Mouse (Mus musculus) stomach, embryonic 14.5 days (tissue): ENCODE measurements around the gene Agr2. TPM values are rescaled to one million over a fixed set of nuclear protein-coding genes. Genes with fewer than 3 reads are reported as not detected.

Source experiments
- ATAC-seq: fragments of 200-750 bp; cut with Nextera tagmentation; 2 replicates; pipeline ENCODE4 v1.8.0; 2017; ENCODE audit warnings: low read depth, moderate TSS enrichment; ENCODE audit not compliant: insufficient number of reproducible peaks, insufficient read depth, low FRiP score
- H3K27ac ChIP-seq: fragments of 300-500 bp; sonication (generic); 2 replicates; pipeline ENCODE4 v1.5.1; 2014; ENCODE audit warnings: mild to moderate bottlenecking, low read length, moderate library complexity, mixed read lengths
- H3K27me3 ChIP-seq: fragments of 300-500 bp; sonication (generic); 2 replicates; pipeline ENCODE4 v1.6.1; 2014; ENCODE audit warnings: low read length, control low read depth, mixed read lengths; ENCODE audit not compliant: control insufficient read depth, insufficient read depth
- H3K36me3 ChIP-seq: fragments of 300-500 bp; sonication (generic); 2 replicates; pipeline ENCODE4 v1.6.1; 2014; ENCODE audit warnings: mild to moderate bottlenecking, control low read depth, low read length, moderate library complexity, mixed read lengths; ENCODE audit not compliant: control insufficient read depth, insufficient read depth
- H3K4me1 ChIP-seq: fragments of 300-500 bp; sonication (generic); 2 replicates; pipeline ENCODE4 v1.6.1; 2014; ENCODE audit warnings: low read length, control low read depth, mixed read lengths; ENCODE audit not compliant: control insufficient read depth, insufficient read depth
- H3K4me2 ChIP-seq: fragments of 300-500 bp; sonication (generic); replicated peaks from 2 replicates; pipeline ENCODE4 v1.6.1; 2014; ENCODE audit warnings: low read depth, low read length, control low read depth
- H3K4me3 ChIP-seq: fragments of 300-500 bp; sonication (generic); 2 replicates; pipeline ENCODE4 v1.5.1; 2014; ENCODE audit warnings: low read depth, low read length, control low read depth
- H3K9ac ChIP-seq: fragments of 300-500 bp; sonication (generic); replicated peaks from 2 replicates; pipeline ENCODE4 v1.6.1; 2014; ENCODE audit warnings: low read depth, mild to moderate bottlenecking, control low read depth, low read length, moderate library complexity, mixed read lengths
- H3K9me3 ChIP-seq: fragments of 300-500 bp; sonication (generic); 2 replicates; pipeline ENCODE4 v1.6.1; 2016; ENCODE audit warnings: low read depth, low read length, control low read depth; ENCODE audit not compliant: control insufficient read depth
- WGBS: fragments of 180-500 bp; shearing (Covaris S2); extraction: QIAGEN DNeasy Blood & Tissue Kit; methylation state at CpG from one replicate; pipeline ENCODE4 v1.1.7; 2014; 5-methylcytosine and 5-hydroxymethylcytosine counted together
- polyA plus RNA-seq: library from polyadenylated mRNA; unstranded; fragments of >200 nt; fragmentation: Nextera tagmentation; extraction: Ambion mirVana; gene quantifications from 2 replicates; pipeline ENCODE4 v1.2.1, GENCODE M21; 2014

The Agr2 gene
- 223 TPM in 2 replicates for polyA plus RNA-seq

DNA sequence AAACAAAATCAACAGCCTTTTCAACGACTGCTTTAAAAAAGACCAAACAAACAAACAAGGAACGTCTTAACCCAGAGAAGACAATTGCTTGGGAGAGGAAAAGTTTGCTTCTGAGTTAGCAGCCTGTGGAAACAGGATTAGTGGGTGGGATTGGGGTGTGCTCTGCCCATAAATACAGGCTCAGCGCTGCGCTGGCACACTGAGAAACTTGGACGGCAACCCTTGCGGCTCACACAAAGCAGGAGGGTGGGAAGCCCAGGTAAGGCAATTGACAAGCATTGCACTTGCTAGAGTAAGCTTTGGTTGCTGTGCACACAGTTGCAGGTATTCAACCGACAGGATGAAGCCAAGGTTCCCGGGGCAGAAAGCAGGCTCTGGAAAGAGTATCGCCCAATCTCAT, at the start of gene Agr2:
Agr2 (plus strand) TSS at position 197 of the 400 bp plus-strand sequence.
- H3K27ac ChIP-seq: peak within 1 kb of the TSS; percentile 50; the same call in 1 of the 2 replicates
- peak within 1 kb of the TSS; percentile 22; the same call in 1 of the 2 replicates for H3K4me2 ChIP-seq

DNA sequence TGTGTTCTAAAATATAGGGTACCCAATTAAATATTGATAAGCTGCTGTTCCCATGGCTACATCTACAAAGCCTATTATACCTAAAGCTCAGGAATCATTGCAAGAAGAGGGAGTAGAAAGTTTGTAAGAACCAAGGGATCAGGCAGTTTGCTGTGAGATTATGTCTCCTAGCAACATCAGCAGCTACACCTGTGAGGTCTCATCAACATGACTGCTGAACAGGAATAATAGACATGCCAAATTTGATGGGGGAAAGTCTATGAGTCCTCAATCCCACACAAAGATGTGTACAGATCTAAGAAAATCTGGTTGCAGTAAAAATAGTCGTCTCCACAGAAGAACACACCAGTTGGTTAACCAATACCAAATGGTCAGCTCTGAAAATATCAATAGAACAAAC, 41.0 kb upstream of the Agr2 start:
- ATAC-seq: no peak
- Histone ChIP-seq H3K27ac (no peak overlapping the region), H3K9ac (no peak overlapping the region), H3K36me3 (no peaks in the 10 kb centered on the region), H3K9me3 (no peaks in the 10 kb centered on the region), H3K4me3 (no peak overlapping the region), H3K27me3 (no peaks in the 10 kb centered on the region), H3K4me2 (no peak overlapping the region), H3K4me1 (no peaks in the 10 kb centered on the region)
- 62% methylated on average over 1 of the region's 1 CpGs for WGBS

More for the DNA sequence above, at the start of gene Agr2:
- Histone ChIP-seq H3K9ac (no peak within 1 kb of the TSS), H3K4me3 (peak within 1 kb of the TSS; percentile 0; the same call in 1 of the 2 replicates), H3K9me3 (no peaks in the 10 kb centered on the region), H3K27me3 (no peaks in the 10 kb centered on the region), H3K36me3 (no peaks in the 10 kb centered on the region), H3K4me1 (no peaks in the 10 kb centered on the region)
- WGBS: 54% methylated on average over 9 of the region's 9 CpGs
- ATAC-seq: peak; percentile 66

DNA sequence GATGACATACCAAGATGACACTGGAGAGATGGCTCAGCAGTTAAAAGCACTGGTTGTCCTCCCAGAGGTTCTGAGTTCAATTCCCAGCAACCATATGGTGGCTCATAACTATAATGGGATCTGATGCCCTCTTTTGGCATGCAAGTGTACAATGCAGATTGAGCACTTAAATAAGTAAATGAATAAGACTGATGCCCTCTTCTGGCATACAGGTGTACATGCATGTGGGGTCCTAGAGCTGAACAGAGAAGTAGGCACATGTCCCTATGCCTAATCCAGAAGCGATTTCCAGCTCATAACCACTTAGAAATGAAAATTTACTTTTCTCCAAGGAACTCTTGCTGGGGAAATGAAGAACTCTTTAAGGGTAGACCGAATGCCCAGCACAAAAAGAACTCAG, 35.5 kb upstream of the Agr2 start:
- H3K9me3 ChIP-seq: no peaks in the 10 kb centered on the region
- no peak overlapping the region for H3K27ac ChIP-seq
- H3K27me3 ChIP-seq: no peaks in the 10 kb centered on the region
- no peak overlapping the region for H3K4me3 ChIP-seq
- H3K4me2 ChIP-seq: no peak overlapping the region
- no peaks in the 10 kb centered on the region for H3K36me3 ChIP-seq
- no peaks in the 10 kb centered on the region for H3K4me1 ChIP-seq
- 80% methylated on average over 2 of the region's 2 CpGs for WGBS
- no peak for ATAC-seq
- no peak overlapping the region for H3K9ac ChIP-seq

DNA sequence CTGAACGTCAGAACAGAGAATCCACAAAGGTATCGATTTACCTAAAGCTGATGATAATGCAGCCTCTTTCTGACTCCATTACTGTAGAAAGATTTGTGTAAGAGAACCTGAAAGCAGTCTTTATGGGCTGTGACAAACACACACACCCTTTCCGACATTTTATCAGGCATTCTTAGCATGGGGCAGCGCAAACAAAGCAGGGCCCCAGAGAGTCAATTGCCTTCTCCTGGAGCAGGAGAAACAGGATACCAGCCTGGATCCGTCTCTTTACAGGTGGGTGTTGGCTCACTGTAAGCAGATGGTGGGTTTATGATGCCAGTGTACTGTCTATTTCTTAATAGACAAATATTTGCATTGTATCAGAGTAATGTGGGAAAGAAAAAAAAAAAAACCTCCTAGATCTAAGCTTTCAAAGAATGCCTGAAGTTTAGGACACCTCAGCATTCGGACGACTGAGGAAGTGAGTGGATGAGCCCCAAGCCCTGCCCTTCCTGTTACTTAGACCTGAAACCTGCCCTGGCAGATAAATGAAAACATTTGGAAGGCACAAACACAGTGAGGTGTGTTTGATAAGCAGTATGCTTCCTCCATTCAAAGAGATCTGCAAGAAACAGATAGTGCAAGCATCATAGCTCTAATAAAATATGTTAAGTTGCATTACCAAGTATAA, 26.5 kb upstream of the Agr2 start:
- Histone ChIP-seq H3K27ac (no peak overlapping the region; the same call in 1 of the 2 replicates), H3K9me3 (no peaks in the 10 kb centered on the region), H3K4me1 (no peaks in the 10 kb centered on the region), H3K4me3 (no peak overlapping the region), H3K4me2 (no peak overlapping the region), H3K9ac (no peak overlapping the region), H3K27me3 (no peaks in the 10 kb centered on the region), H3K36me3 (no peaks in the 10 kb centered on the region)
- ATAC-seq: no peak
- 45% methylated on average over 7 of the region's 7 CpGs for WGBS

DNA sequence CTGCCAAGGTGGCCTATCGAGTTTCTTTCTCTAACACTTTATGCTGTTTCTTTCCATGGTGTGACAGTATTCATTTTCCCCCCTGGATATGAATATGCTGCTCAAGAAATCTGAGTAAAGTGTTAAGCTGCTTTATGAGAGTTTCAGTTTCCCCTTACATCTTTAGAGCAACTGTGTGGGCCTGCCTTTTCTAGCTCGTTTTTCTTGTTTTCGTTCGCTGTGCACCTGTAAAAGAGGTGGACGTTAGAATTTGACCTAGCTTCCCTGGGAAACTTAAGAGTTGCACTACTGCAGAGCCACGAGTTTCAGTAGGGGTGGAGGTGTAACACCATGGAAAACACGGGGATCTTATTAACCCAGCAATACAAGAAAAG, 26.0 kb upstream of the Agr2 start:
- Histone ChIP-seq H3K9ac (no peak overlapping the region), H3K27ac (peak overlapping the region; percentile 23; the same call in 1 of the 2 replicates), H3K4me3 (no peak overlapping the region), H3K4me2 (no peak overlapping the region), H3K9me3 (no peaks in the 10 kb centered on the region), H3K36me3 (no peaks in the 10 kb centered on the region), H3K4me1 (no peaks in the 10 kb centered on the region), H3K27me3 (no peaks in the 10 kb centered on the region)
- no peak for ATAC-seq
- WGBS: 57% methylated on average over 7 of the region's 7 CpGs

DNA sequence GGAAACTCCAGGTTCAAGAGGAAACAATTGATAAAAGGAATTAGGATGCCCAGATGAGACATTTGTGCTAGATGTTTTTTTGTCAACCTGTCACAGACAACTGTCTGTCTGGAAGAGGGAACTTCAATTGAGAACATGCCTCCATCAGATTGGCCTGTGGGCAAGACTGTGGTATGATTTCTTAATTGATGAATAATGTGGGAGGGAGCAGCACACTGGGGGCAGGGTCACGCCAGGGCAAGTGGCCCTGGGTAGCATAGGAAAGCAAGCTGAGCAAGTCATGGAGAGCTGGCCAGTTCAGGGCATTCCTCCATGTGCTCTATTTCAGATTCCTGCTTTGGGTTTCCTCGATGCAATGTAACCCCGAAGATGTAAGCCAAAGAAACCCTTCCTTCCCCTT, 16.8 kb upstream of the Agr2 start:
- 81% methylated on average over 3 of the region's 3 CpGs for WGBS
- Histone ChIP-seq H3K9me3 (no peaks in the 10 kb centered on the region), H3K36me3 (no peaks in the 10 kb centered on the region), H3K4me3 (no peak overlapping the region), H3K4me2 (no peak overlapping the region), H3K9ac (no peak overlapping the region), H3K27me3 (no peaks in the 10 kb centered on the region), H3K27ac (no peak overlapping the region), H3K4me1 (no peaks in the 10 kb centered on the region)
- no peak for ATAC-seq

DNA sequence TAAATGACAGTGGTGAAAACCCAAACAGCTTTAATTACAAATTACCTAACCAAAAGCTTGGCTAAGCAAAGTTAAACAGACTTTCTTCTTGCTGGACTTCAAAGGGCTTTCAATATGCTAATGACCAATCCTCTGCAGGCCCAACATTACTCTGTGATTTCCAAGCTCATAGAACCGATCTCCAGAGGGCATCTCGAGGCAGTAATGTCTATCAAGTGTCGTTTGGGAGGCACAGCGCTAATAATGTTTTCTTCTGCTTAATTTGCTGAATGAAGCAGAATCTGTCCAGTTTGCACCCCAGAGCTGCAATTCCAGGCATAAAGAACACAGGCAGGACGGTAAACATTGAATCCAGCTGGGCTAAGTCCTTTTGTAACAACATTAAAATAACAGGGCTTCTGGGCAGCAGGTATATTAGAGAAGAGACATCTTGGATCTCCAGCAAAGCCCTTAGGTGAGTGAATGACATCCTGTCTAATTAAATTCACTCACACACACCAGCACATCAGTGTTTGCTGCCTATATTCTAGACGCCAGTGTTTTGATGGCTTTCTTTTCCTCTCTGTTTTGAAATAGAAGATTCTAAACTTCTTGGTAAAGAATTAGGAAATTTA, 15.0 kb upstream of the Agr2 start:
- no peak overlapping the region for H3K27ac ChIP-seq
- H3K9ac ChIP-seq: no peak overlapping the region
- 45% methylated on average over 6 of the region's 6 CpGs for WGBS
- H3K4me3 ChIP-seq: no peak overlapping the region
- peaks cover 5% of the 10 kb centered on the region; the same call in 1 of the 2 replicates for H3K4me1 ChIP-seq
- H3K4me2 ChIP-seq: no peak overlapping the region
- H3K36me3 ChIP-seq: no peaks in the 10 kb centered on the region
- H3K9me3 ChIP-seq: no peaks in the 10 kb centered on the region
- no peak for ATAC-seq
- no peaks in the 10 kb centered on the region for H3K27me3 ChIP-seq

DNA sequence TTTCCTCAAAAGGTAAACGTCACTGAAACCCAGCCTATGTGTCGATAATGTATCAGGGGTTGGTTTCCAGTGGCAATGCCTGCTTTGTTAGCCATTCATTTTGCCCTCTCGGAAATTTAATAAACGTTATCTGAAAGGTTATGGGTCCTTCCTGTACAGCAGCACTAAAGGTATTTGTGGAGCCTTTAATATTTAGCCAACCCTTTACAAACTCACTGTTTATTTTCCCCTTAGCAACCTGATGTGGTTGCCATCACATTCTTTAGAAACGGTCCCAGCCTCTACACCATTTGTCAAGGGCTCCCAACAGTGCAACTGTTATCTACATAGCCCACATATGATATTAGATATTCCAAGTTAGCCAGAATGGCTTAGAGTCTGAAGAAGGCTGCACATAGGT, 13.1 kb upstream of the Agr2 start:
- H3K4me3 ChIP-seq: no peak overlapping the region
- no peak overlapping the region for H3K9ac ChIP-seq
- H3K4me2 ChIP-seq: no peak overlapping the region
- whole genome bisulfite sequencing: 57% methylated on average over 5 of the region's 5 CpGs
- no peaks in the 10 kb centered on the region for H3K27me3 ChIP-seq
- H3K27ac ChIP-seq: no peak overlapping the region
- peaks cover 5% of the 10 kb centered on the region; the same call in 1 of the 2 replicates for H3K4me1 ChIP-seq
- no peaks in the 10 kb centered on the region for H3K9me3 ChIP-seq
- no peaks in the 10 kb centered on the region for H3K36me3 ChIP-seq
- peak; percentile 89 for ATAC-seq
